Mouse (Mus musculus) embryo, embryonic 10 days (tissue): Measurements from ENCODE around the gene Hist1h1d.
A peak's percentile ranks its signal among the peaks of the same experiment; 100 is the strongest.
"Not testable (repeated sequence)": the region's sequence is repeated elsewhere in the genome, so short reads cannot be mapped to it uniquely, and the experiment has no call there.

Source experiments
- DNase-seq: peaks from one replicate; pipeline ENCODE4 v3.0.0-alpha.2; 2015; ENCODE audit warnings: low spot score

Gene Hist1h1d

GRCm38 (mm10) chr13:23573034-23573897, 20.2 kb downstream of the Hist1h1d start:
- not testable (repeated sequence) for DNase-seq

GRCm38 (mm10) chr13:23573898-23574524, 20.9 kb downstream of the Hist1h1d start, which contains the start of the genes Hist1h2bf and Hist1h2ad:
TSS of gene Hist1h2bf (minus strand) at chr13:23574196.
TSS of gene Hist1h2ad (plus strand) at chr13:23574381.
- peak; percentile 98 for DNase-seq

GRCm38 (mm10) chr13:23574546-23575170, 21.6 kb downstream of the Hist1h1d start:
- DNase-seq, result not testable (repeated sequence)

- peak; percentile 89 for DNase-seq
Measured at GRCm38 (mm10) chr13:23575271-23575851, 22.3 kb downstream of the Hist1h1d start, which contains the start of gene Hist1h3d. TSS of gene Hist1h3d (plus strand) at chr13:23575763.

GRCm38 (mm10) chr13:23575864-23576313, 22.8 kb downstream of the Hist1h1d start:
- not testable (repeated sequence) for DNase-seq

- DNase-seq, result peak; percentile 74
Measured at GRCm38 (mm10) chr13:23576351-23576881, 23.4 kb downstream of the Hist1h1d start.

GRCm38 (mm10) chr13:23576906-23577639, 24.0 kb downstream of the Hist1h1d start:
- no peak for DNase-seq

- no peak for DNase-seq
Measured at GRCm38 (mm10) chr13:23577835-23578234, 24.8 kb downstream of the Hist1h1d start.

GRCm38 (mm10) chr13:23581408-23582218, 28.6 kb downstream of the Hist1h1d start, which contains the start of gene Hist1h4d:
TSS of gene Hist1h4d (plus strand) at chr13:23581598.
- peak; percentile 94 for DNase-seq

- peak; percentile 47 for DNase-seq
Measured at GRCm38 (mm10) chr13:23582219-23583056, 29.4 kb downstream of the Hist1h1d start.

- peak; percentile 47 for DNase-seq
Measured at GRCm38 (mm10) chr13:23583387-23584068, 30.5 kb downstream of the Hist1h1d start.

- peak; percentile 50 for DNase-seq
Measured at GRCm38 (mm10) chr13:23584331-23584730, 31.3 kb downstream of the Hist1h1d start.

GRCm38 (mm10) chr13:23585029-23585441, 32.0 kb downstream of the Hist1h1d start:
- peak; percentile 89 for DNase-seq

GRCm38 (mm10) chr13:23585442-23586098, 32.5 kb downstream of the Hist1h1d start:
- peak; percentile 89 for DNase-seq

- DNase-seq, result peak; percentile 45
Measured at GRCm38 (mm10) chr13:23586099-23586939, 33.3 kb downstream of the Hist1h1d start.

- no peak for DNase-seq
Measured at GRCm38 (mm10) chr13:23586940-23587225, 33.8 kb downstream of the Hist1h1d start.

GRCm38 (mm10) chr13:23591206-23591605, 38.1 kb downstream of the Hist1h1d start:
- DNase-seq, result no peak
